Mouse (Mus musculus) E14TG2a.4 (cell line): ENCODE data around the gene Adk.

Source experiments
- H3K27me3 ChIP-seq: 2 replicates; pipeline ENCODE4 v1.6.1; 2014; ENCODE audit warnings: low read length, control low read depth; ENCODE audit not compliant: insufficient read depth
- H3K36me3 ChIP-seq: 2 replicates; pipeline ENCODE4 v1.6.1; 2014; ENCODE audit warnings: low read length, control low read depth; ENCODE audit not compliant: insufficient read depth
- H3K4me1 ChIP-seq: replicated peaks from 2 replicates; pipeline ENCODE4 v1.6.1; 2014; ENCODE audit warnings: low read depth, low read length, control low read depth
- H3K4me3 ChIP-seq: replicated peaks from 2 replicates; pipeline ENCODE4 v1.5.1; 2014; ENCODE audit warnings: mild to moderate bottlenecking, low read length
- H3K9me3 ChIP-seq: 2 replicates; pipeline ENCODE4 v1.6.1; 2014; ENCODE audit warnings: low read length, control low read depth
- CTCF ChIP-seq: conservative IDR thresholded peaks from 2 replicates; pipeline ENCODE4 v1.5.1; 2014; ENCODE audit warnings: low read length
- NANOG ChIP-seq: IDR thresholded peaks from 2 replicates; pipeline ENCODE4 v1.6.1; 2014; ENCODE audit warnings: borderline replicate concordance, low read length, mixed read lengths
- POU5F1 ChIP-seq: IDR thresholded peaks from 2 replicates; pipeline ENCODE4 v1.6.1; 2014; ENCODE audit warnings: low read length, borderline replicate concordance

The Adk gene

GRCm38 (mm10) chr14:21099371-21099770 lies 47.0 kb downstream of the Adk start:
- H3K4me1 ChIP-seq = peaks cover 16% of the 10 kb centered on the region
- H3K4me3 ChIP-seq = no peak overlapping the region
- H3K36me3 ChIP-seq = no peaks in the 10 kb centered on the region; the same call in 1 of the 2 replicates
- no peaks in the 10 kb centered on the region for H3K9me3 ChIP-seq
- H3K27me3 ChIP-seq = no peaks in the 10 kb centered on the region
- TF ChIP-seq POU5F1 (no peak), NANOG (no peak), CTCF (no peak)

GRCm38 (mm10) chr14:21100876-21101275 lies 48.5 kb downstream of the Adk start:
- TF ChIP-seq POU5F1 (no peak), CTCF (no peak), NANOG (no peak)
- no peaks in the 10 kb centered on the region for H3K27me3 ChIP-seq
- no peaks in the 10 kb centered on the region for H3K9me3 ChIP-seq
- H3K4me3 ChIP-seq = no peak overlapping the region
- H3K4me1 ChIP-seq = peaks cover 16% of the 10 kb centered on the region
- H3K36me3 ChIP-seq = peaks cover 3% of the 10 kb centered on the region

GRCm38 (mm10) chr14:21101562-21101961 lies 49.2 kb downstream of the Adk start:
- H3K4me1 ChIP-seq = peaks cover 15% of the 10 kb centered on the region
- no peaks in the 10 kb centered on the region for H3K27me3 ChIP-seq
- no peak overlapping the region for H3K4me3 ChIP-seq
- TF ChIP-seq CTCF (no peak), POU5F1 (no peak), NANOG (no peak)
- no peaks in the 10 kb centered on the region for H3K9me3 ChIP-seq
- H3K36me3 ChIP-seq = peaks cover 8% of the 10 kb centered on the region

DNA sequence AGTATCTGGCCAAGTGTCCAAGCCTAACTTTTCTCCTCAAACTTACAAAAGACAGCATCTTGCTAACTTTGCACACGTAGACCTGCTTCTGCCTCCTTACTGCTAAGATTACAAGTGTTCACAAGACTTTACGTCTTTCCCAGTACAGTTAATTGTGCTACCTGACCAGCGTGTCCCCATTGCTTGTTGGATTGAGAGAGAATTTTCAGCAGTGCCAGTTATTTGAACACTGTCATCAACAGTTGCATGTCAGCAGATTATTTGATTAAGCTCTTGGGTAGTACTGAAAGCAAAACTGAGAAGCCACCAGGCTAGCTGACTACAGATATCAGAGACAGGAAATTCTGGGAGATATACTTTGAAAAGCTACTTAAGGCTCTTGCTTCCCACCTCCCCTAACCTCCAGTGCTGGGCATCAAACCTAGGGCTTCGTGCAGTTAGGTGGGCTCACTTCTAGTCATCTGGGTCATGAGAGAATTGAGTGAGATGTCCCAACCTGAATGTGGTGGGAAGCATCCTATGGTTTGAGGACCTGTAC lies 50.4 kb downstream of the Adk start:
- Histone ChIP-seq H3K27me3 (no peaks in the 10 kb centered on the region), H3K4me3 (no peak overlapping the region), H3K9me3 (no peaks in the 10 kb centered on the region), H3K36me3 (peaks cover 16% of the 10 kb centered on the region), H3K4me1 (peaks cover 10% of the 10 kb centered on the region)
- no peak for TF ChIP-seq POU5F1

GRCm38 (mm10) chr14:21105049-21105448 lies 52.7 kb downstream of the Adk start:
- Histone ChIP-seq H3K4me1 (no peaks in the 10 kb centered on the region), H3K36me3 (peaks cover 18% of the 10 kb centered on the region), H3K4me3 (no peak overlapping the region), H3K27me3 (no peaks in the 10 kb centered on the region), H3K9me3 (no peaks in the 10 kb centered on the region)
- TF ChIP-seq POU5F1 (no peak), NANOG (no peak), CTCF (no peak)

GRCm38 (mm10) chr14:21106582-21106981 lies 54.2 kb downstream of the Adk start:
- H3K4me3 ChIP-seq = no peak overlapping the region
- no peak for TF ChIP-seq POU5F1
- no peak for TF ChIP-seq CTCF
- no peak for TF ChIP-seq NANOG
- H3K36me3 ChIP-seq = peaks cover 18% of the 10 kb centered on the region
- H3K9me3 ChIP-seq = no peaks in the 10 kb centered on the region
- H3K4me1 ChIP-seq = peaks cover 13% of the 10 kb centered on the region
- H3K27me3 ChIP-seq = no peaks in the 10 kb centered on the region

GRCm38 (mm10) chr14:21107551-21107950 lies 55.2 kb downstream of the Adk start:
- Histone ChIP-seq H3K36me3 (peaks cover 21% of the 10 kb centered on the region), H3K4me1 (peaks cover 22% of the 10 kb centered on the region), H3K27me3 (no peaks in the 10 kb centered on the region), H3K4me3 (no peak overlapping the region), H3K9me3 (no peaks in the 10 kb centered on the region)
- TF ChIP-seq CTCF = no peak
- TF ChIP-seq POU5F1 = no peak
- TF ChIP-seq NANOG = no peak

DNA sequence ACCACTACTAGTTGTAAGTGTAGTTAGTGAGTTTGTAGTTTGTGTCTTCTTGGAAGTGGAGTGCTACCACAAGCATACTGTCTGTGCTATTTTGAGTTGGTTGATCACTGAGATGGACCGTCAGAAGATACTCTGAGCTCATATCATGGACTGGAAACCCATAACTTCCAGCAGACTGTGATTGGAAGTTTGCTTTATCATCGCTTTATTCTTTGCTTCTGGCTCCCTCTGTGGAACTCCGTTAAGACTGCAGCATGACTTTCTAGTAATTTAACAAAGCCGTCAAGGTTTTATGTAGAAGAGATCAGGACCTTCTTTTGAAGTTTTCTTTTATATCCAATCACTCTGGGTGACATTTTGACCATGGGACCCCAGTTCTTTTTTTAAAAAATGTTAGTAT lies 58.1 kb downstream of the Adk start:
- Histone ChIP-seq H3K4me1 (peaks cover 41% of the 10 kb centered on the region), H3K36me3 (peaks cover 21% of the 10 kb centered on the region), H3K9me3 (no peaks in the 10 kb centered on the region), H3K4me3 (no peak overlapping the region), H3K27me3 (no peaks in the 10 kb centered on the region)
- TF ChIP-seq POU5F1 (no peak), CTCF (no peak), NANOG (no peak)

DNA sequence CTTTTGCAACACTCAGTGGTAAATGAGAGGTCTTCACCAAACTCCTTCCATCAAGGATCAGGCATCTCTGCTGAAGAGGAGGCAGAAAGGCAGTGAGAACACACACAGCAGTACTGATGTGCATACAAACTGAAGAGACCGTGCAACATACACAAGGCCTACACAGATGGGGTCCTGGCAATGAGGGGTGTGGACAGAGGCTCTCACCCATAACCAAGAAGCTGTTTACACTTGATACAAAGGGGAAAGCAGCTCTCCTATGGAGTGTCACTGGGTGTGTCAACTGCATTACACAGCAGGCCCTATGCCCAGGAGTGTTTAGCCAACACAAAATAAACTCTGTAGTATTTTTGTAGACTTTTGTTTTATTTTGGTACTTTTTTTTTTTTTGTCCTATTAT lies 59.1 kb downstream of the Adk start:
- TF ChIP-seq CTCF (no peak), NANOG (no peak), POU5F1 (no peak)
- no peaks in the 10 kb centered on the region for H3K27me3 ChIP-seq
- peaks cover 14% of the 10 kb centered on the region for H3K36me3 ChIP-seq
- H3K4me1 ChIP-seq = peaks cover 49% of the 10 kb centered on the region
- H3K9me3 ChIP-seq = no peaks in the 10 kb centered on the region
- H3K4me3 ChIP-seq = no peak overlapping the region

DNA sequence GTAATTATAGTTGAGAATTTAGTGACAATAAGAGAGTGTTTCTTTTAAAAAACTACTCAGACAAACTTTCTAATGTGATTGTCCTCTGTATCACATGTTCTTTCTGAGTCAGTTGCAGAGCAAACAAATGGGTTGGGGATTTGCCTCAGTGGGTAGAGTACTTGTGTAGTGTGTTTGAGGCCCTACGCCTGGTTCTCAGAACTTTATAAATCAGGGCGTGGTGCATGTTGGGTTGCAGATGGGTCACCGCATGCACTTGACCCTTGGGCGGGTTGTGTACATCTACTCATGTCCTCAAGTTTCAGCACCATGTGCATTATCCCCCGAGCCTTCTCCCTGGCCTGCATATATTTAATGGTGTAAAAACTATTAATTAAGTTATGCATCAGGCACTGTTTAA lies 59.8 kb downstream of the Adk start:
- Histone ChIP-seq H3K4me1 (peaks cover 49% of the 10 kb centered on the region), H3K27me3 (no peaks in the 10 kb centered on the region), H3K4me3 (no peak overlapping the region), H3K36me3 (0 out of 2 replicates have a peak, but pooled peaks cover 10% of the 10 kb centered on the region), H3K9me3 (no peaks in the 10 kb centered on the region)
- TF ChIP-seq POU5F1 (no peak), NANOG (no peak), CTCF (no peak)
